Mouse (Mus musculus) kidney, adult 11 months (tissue): ENCODE results near the gene Gm10096.
"Not testable (repeated sequence)": the region's sequence is repeated elsewhere in the genome, so short reads cannot be mapped to it uniquely, and the experiment has no call there.

Experiments used
- DNase-seq: peaks from one replicate; pipeline ENCODE4 v3.0.0; 2022

Gm10096 gene

GRCm38 (mm10) chrX:28954602-28955001, at the start of gene Gm10096:
Gm10096 (minus strand) TSS chrX:28954702.
- not testable (repeated sequence) for DNase-seq
